Mouse (Mus musculus) thymus, adult 2 months (tissue): Measurements from ENCODE around the gene Mybph.

Experiments
- CTCF ChIP-seq: fragments of 200-500 bp; IDR thresholded peaks from 2 replicates; pipeline ENCODE4 v1.5.1; 2012; ENCODE audit warnings: mild to moderate bottlenecking, control low read depth, low read length, moderate library complexity, borderline replicate concordance; ENCODE audit not compliant: control insufficient read depth, poor library complexity, insufficient read depth; ENCODE audit errors: extremely low read depth
- POLR2A ChIP-seq: fragments of 200-500 bp; IDR thresholded peaks from 2 replicates; pipeline ENCODE4 v1.6.1; 2012; ENCODE audit warnings: mild to moderate bottlenecking, low read length, control low read depth, moderate library complexity; ENCODE audit not compliant: control insufficient read depth, poor library complexity, insufficient read depth; ENCODE audit errors: extremely low read depth

- TF ChIP-seq POLR2A (no peak), CTCF (no peak)
Observed at GRCm38 (mm10) chr1:134216629-134216971, 23.4 kb downstream of the Mybph start.
